Mouse (Mus musculus) hindbrain, postnatal 0 days (tissue): ENCODE measurements around the gene Grik2. TPM values are rescaled to one million over a fixed set of nuclear protein-coding genes. Genes with fewer than 3 reads are reported as not detected.

Experiments
- ATAC-seq: fragments of 200-750 bp; cut with Nextera tagmentation; 2 replicates; pipeline ENCODE4 v1.8.0; 2017; ENCODE audit warnings: mild to moderate bottlenecking, moderate TSS enrichment, moderate library complexity
- DNase-seq: peaks from one replicate; pipeline ENCODE4 v3.0.0-alpha.2; 2015; ENCODE audit warnings: low spot score
- H3K27ac ChIP-seq: fragments of 300-500 bp; sonication (generic); 2 replicates; pipeline ENCODE4 v1.5.1; 2014; ENCODE audit warnings: mild to moderate bottlenecking
- H3K27me3 ChIP-seq: fragments of 300-500 bp; sonication (generic); 2 replicates; pipeline ENCODE4 v1.6.1; 2014; ENCODE audit warnings: low read length, mixed read lengths; ENCODE audit not compliant: insufficient read depth
- H3K36me3 ChIP-seq: fragments of 300-500 bp; sonication (generic); 2 replicates; pipeline ENCODE4 v1.6.1; 2014; ENCODE audit warnings: low read length, mixed read lengths; ENCODE audit not compliant: insufficient read depth
- H3K4me1 ChIP-seq: fragments of 300-500 bp; sonication (generic); 2 replicates; pipeline ENCODE4 v1.6.1; 2014; ENCODE audit warnings: antibody characterized with exemption, low read length, mixed read lengths; ENCODE audit not compliant: insufficient read depth
- H3K4me2 ChIP-seq: fragments of 300-500 bp; sonication (generic); 2 replicates; pipeline ENCODE4 v1.6.1; 2014; ENCODE audit warnings: low read depth, mild to moderate bottlenecking, low read length, moderate library complexity, mixed read lengths
- H3K4me3 ChIP-seq: fragments of 300-500 bp; sonication (generic); 2 replicates; pipeline ENCODE4 v1.5.1; 2014; ENCODE audit warnings: low read length
- H3K9ac ChIP-seq: fragments of 300-500 bp; sonication (generic); replicated peaks from 2 replicates; pipeline ENCODE4 v1.6.1; 2014; ENCODE audit warnings: mild to moderate bottlenecking, low read length, moderate library complexity, mixed read lengths
- H3K9me3 ChIP-seq: fragments of 300-500 bp; sonication (generic); 2 replicates; pipeline ENCODE4 v1.6.1; 2016; ENCODE audit warnings: low read length, mixed read lengths
- CTCF ChIP-seq: IDR thresholded peaks from 2 replicates; pipeline ENCODE4 v1.5.1; 2016; ENCODE audit warnings: antibody characterized with exemption, control low read depth, low read depth
- WGBS: fragments of 180-500 bp; shearing (Covaris S2); extraction: QIAGEN DNeasy Blood & Tissue Kit; methylation state at CpG from one replicate; pipeline ENCODE4 v1.1.7; 2014; 5-methylcytosine and 5-hydroxymethylcytosine counted together
- polyA plus RNA-seq: library from polyadenylated mRNA; unstranded; fragments of >200 nt; fragmentation: Nextera tagmentation; extraction: Ambion mirVana; gene quantifications from 2 replicates; pipeline ENCODE4 v1.2.1, GENCODE M21; 2015
- total RNA-seq: library from RNA; depleted of rRNA; stranded (reverse); fragments of >200 nt; gene quantifications from 2 replicates; pipeline ENCODE4 v1.2.3, GENCODE M21; 2014

The Grik2 gene
- total and polyA plus RNA-seq, 2 experiments from 2014 or later, result 24.9 to 120 TPM

DNA sequence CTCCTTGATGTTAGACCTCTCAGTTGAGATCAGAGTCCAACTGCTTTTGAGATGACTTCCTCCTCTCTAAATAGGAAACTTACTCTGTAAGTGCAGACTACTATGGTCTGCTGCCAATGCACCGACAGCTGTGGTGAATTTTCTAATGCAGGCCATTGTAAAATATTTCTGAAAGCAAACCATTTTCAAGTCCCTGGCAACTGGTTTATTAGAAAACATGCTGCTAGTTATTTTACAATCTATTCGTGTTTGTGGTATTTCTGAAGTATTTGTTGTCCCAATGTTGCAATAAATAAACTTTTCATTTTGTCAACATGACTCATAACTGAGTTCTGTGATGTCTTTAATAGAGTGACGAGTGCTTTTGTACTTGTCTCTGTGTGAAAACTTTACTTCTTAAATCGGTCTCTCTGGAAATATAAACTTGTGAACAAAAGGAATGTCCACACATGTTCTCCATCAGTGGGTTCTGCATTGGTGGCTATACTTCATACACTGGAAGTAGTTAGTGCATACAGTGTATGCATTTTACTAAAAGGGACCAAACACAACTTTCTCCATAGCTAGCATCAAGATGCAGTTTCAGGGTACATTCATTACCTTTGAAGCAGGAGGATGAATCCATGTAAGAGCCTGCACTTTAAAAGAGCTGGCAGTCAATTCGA lies 308.3 kb downstream of the Grik2 start:
- WGBS, result 78% methylated on average over 5 of the region's 5 CpGs
- Histone ChIP-seq H3K36me3 (no peaks in the 10 kb centered on the region), H3K4me2 (no peak overlapping the region), H3K4me3 (no peak overlapping the region), H3K9me3 (no peaks in the 10 kb centered on the region), H3K27ac (no peak overlapping the region), H3K27me3 (no peaks in the 10 kb centered on the region), H3K9ac (no peak overlapping the region), H3K4me1 (no peaks in the 10 kb centered on the region)
- ATAC-seq (no peak), DNase-seq (no peak)
- TF ChIP-seq CTCF, result no peak

DNA sequence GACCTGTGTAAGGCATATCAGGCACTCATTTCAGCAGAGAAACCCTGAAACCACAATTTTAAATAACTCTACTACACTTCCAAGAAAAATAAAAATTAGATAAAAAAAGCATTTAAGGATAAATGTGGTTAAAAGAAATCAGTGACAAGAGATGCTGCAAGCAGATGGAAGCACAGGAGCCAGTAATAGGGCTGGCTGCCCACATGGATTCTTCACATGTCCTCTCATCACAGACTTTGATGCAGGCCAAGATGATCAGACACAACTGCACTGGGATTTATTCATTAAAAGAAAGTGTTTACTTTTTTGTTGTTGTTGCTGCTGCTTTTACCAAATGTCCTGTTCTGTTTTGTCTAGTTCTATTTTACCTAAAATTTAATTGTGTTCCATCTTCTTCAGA lies 315.0 kb downstream of the Grik2 start:
- DNase-seq (no peak), ATAC-seq (no peak)
- Histone ChIP-seq H3K27ac (no peak overlapping the region), H3K4me3 (no peak overlapping the region), H3K4me1 (no peaks in the 10 kb centered on the region), H3K36me3 (no peaks in the 10 kb centered on the region), H3K27me3 (no peaks in the 10 kb centered on the region), H3K9ac (no peak overlapping the region), H3K4me2 (no peak overlapping the region), H3K9me3 (no peaks in the 10 kb centered on the region)
- no peak for TF ChIP-seq CTCF

DNA sequence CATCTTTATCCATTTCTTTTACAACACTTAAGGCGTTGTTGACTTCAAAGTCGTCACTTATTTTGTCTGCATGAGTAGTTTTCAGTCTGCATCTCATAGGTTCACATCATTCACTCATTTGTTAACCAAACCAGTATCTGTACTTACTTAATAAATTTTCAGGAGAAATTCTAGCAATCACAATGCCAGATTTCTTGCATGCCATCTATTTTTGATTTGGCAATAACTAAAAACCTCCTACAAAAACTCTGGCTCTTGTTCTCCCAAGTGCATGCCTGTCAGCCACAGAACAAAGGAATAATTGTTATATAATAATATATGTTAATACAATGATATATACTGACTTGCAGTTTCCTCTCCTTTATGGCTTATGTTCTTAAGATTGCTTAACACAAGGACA lies 331.8 kb downstream of the Grik2 start:
- Histone ChIP-seq H3K9ac (no peak overlapping the region), H3K4me3 (no peak overlapping the region), H3K4me1 (no peaks in the 10 kb centered on the region), H3K9me3 (no peaks in the 10 kb centered on the region), H3K27me3 (no peaks in the 10 kb centered on the region), H3K4me2 (no peak overlapping the region), H3K36me3 (no peaks in the 10 kb centered on the region), H3K27ac (no peak overlapping the region)
- TF ChIP-seq CTCF, result no peak
- 78% methylated on average over 2 of the region's 2 CpGs for WGBS
- ATAC-seq, result no peak
- DNase-seq, result no peak

DNA sequence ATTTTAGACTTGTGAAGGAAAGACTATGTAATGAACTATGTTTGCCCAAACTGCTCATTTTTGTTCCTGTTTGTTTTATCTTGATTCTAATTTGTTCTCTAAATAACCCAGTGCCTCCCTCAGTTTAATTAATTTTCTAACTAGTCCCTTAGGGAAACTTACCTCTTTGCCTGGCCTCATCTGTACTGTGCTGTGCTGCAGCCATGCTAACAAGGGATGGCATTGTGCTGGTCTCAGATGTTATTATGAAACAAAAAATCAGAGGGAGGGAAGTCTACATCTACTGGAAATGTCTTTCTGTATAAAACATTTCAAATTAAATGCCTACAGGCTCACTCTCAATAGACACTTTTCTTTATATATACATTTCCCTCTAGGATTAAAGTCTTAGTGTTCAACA lies 335.0 kb downstream of the Grik2 start:
- no peak for TF ChIP-seq CTCF
- Histone ChIP-seq H3K9ac (no peak overlapping the region), H3K9me3 (no peaks in the 10 kb centered on the region), H3K4me3 (no peak overlapping the region), H3K36me3 (no peaks in the 10 kb centered on the region), H3K27ac (no peak overlapping the region), H3K4me2 (no peak overlapping the region), H3K4me1 (no peaks in the 10 kb centered on the region), H3K27me3 (no peaks in the 10 kb centered on the region)
- DNase-seq, result no peak
- no peak for ATAC-seq

DNA sequence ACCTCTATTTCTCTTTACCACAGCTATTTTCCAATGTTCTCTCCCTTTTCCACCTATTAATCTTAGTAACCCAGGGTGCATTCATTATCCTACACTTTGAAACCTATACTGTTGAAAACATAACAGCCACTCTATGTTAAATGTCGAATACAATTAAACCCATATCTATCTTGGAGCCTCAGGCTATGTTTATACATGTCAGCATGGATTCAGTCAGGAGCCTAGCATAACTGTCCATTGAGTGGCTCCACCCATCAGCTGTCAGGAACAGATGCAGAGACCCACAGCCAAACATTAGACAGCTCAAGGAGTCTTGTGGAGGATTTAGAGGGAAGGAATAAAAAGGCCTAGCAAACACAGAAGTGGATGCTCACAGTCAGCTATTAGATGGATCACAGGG lies 347.2 kb downstream of the Grik2 start:
- ATAC-seq (no peak), DNase-seq (no peak)
- WGBS, result 65% methylated on average over 1 of the region's 1 CpGs
- Histone ChIP-seq H3K27me3 (no peaks in the 10 kb centered on the region), H3K4me2 (no peak overlapping the region), H3K36me3 (no peaks in the 10 kb centered on the region; the same call in 1 of the 2 replicates), H3K9ac (no peak overlapping the region), H3K4me1 (no peaks in the 10 kb centered on the region), H3K9me3 (no peaks in the 10 kb centered on the region), H3K27ac (no peak overlapping the region), H3K4me3 (no peak overlapping the region)
- no peak for TF ChIP-seq CTCF

DNA sequence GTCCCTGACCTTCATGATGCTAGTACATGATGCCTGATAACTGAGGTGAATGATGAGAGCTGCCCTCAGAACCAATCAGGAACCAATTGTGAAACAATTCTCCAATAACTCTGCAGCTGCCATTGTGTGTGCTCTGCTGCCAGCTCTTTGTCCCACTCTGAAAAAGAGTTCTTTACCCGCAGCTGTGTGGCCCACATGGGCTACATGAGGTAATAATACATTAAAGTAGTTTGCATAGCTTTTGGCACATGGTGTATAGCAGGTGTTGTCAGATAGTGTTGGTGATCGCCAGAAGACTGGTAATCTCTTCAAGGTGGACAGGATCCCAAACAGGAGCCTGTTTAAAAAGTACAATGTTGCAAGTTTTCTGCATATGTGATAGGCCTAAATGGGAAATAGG lies 351.5 kb downstream of the Grik2 start:
- TF ChIP-seq CTCF, result no peak
- WGBS, result 45% methylated on average over 2 of the region's 2 CpGs
- no peaks in the 10 kb centered on the region for H3K36me3 ChIP-seq
- H3K9ac ChIP-seq, result no peak overlapping the region
- no peaks in the 10 kb centered on the region for H3K9me3 ChIP-seq
- no peaks in the 10 kb centered on the region for H3K4me1 ChIP-seq
- DNase-seq (no peak), ATAC-seq (no peak)
- H3K4me2 ChIP-seq, result no peak overlapping the region
- H3K27me3 ChIP-seq, result no peaks in the 10 kb centered on the region
- H3K27ac ChIP-seq, result no peak overlapping the region
- no peak overlapping the region for H3K4me3 ChIP-seq

DNA sequence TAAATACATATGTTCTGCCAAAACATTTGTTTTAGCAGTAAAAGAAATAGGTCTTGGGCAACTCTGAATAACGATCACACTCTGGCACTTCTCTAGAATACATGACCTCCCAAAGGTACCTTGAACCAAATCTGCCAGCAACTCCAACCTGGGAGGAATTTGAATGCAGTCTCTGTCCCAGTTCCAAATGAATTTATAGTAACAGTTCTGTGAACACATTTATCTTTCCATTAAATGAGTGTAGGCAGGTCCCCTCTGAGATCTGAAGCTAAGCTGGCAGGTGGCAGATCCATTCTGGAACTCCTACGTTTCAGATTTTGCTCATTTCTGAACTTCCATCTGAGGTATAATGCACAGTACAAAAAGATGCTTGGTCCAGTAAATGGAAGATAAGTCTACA lies 352.3 kb downstream of the Grik2 start:
- H3K4me3 ChIP-seq, result no peak overlapping the region
- ATAC-seq, result no peak
- WGBS, result 65% methylated on average over 2 of the region's 2 CpGs
- no peak for DNase-seq
- H3K27me3 ChIP-seq, result no peaks in the 10 kb centered on the region
- H3K36me3 ChIP-seq, result no peaks in the 10 kb centered on the region
- no peaks in the 10 kb centered on the region for H3K9me3 ChIP-seq
- no peak overlapping the region for H3K9ac ChIP-seq
- no peaks in the 10 kb centered on the region for H3K4me1 ChIP-seq
- no peak for TF ChIP-seq CTCF
- no peak overlapping the region for H3K4me2 ChIP-seq
- no peak overlapping the region for H3K27ac ChIP-seq
